Mouse (Mus musculus) left cerebral cortex, postnatal 10 days (tissue): ENCODE measurements around the gene Gm12394. TPM values are rescaled to one million over a fixed set of nuclear protein-coding genes. Genes with fewer than 3 reads are reported as not detected.
"Not testable (repeated sequence)": the region's sequence is repeated elsewhere in the genome, so short reads cannot be mapped to it uniquely, and the experiment has no call there.

Experiments
- DNase-seq, 2 experiments: peaks; one replicate each; pipeline ENCODE4 v3.0.0; 2021 to 2022; ENCODE audit warnings: low spot score in 2 of 2, mixed read lengths in 1 of 2; ENCODE audit errors: extremely low spot score in 1 of 2
- intact Hi-C: fragments of 180-260 bp; cut with DNase I; formaldehyde crosslinking; loops from one replicate; pipeline ENCODE4 v1.15.1; 2025
- total RNA-seq, 2 experiments: library from RNA; stranded (reverse); gene quantifications; 2 replicates each; pipeline ENCODE4 v1.2.3; 2021

Gene Gm12394
- 1 to 10 TPM; 2.4 to 2.5 TPM for total RNA-seq

DNA sequence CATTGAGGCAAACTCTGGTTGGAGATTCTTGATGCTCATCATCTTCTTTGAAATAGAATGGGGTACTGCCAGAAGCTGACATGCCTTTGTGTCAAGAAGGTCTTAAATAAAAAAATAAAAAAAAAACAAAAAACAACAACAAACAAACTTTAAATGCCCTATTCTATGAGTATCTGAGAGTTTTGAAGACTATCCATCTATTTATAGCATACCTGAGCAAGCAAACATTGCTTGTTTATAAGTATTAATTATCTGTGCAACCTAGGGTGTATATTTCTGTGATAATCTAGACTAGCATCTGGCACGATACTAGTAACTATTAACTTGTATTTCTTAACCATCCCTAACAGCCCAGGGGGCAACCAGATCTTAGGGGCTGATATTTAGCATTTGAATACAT is at the start of gene Gm12394:
Gene Gm12394 (minus strand): TSS at position 101 of the 400 bp plus-strand sequence.
- DNase-seq, intact Hi-C loops: not testable (repeated sequence)

DNA sequence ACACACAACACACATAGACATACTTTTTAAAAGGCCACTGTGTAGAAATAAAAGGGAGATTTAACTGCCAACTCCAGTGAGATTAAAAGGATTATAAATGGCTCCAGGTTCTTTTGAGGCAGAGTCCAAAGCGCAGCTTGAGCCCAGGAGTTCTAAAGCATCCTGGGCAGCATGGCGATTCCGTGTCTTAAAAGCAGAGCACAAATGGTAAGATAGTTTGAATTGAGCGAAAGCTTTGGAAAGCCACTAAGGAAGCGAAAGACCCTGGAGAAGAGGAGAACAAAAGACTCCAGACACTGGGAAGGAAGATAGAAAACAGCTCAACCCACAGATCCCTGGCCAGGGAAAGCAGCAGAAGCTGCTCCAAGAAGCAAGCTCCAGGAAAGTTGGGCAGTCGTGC is 48.4 kb upstream of the Gm12394 start:
- DNase-seq: no peak
- intact Hi-C loops: no loop called here

DNA sequence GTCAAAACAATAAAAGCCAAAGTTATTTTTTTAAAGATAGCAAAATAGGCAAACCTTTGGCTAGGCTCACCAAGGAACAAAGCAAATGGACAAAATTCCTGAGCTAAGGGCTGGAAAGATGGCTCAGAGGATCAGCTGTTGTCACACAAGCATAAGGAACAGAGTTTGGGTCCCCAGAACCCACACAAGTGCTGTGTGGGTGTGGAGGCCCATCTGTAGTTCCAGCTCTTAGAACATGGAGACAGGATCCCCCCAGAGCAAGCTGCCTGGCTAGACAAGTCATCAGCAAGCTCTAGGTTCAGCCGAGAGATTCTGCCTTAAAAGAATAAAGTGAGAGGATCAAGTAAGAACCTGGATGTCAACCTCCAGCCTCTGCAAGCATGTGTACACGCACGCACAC is 48.0 kb upstream of the Gm12394 start:
- intact Hi-C loops: no loop called here
- peak in 1 of 2 experiments; percentile 13 for DNase-seq

DNA sequence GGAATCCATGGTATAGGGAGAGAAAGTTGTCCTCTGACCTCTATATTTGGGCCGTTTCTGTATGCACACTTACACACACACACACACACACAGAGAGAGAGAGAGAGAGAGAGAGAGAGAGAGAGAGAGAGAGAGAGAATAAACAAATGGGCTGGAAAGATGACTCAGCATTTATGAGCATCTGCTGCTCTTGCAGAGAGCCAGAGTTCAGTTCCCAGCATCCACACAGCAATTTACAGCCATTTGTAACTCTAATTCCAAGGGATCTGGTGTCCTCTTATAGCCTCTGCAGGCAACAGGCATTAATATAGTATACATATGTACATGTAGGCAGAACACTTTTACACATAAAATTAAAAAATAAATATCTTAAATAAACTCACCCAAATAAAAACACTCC is 47.4 kb upstream of the Gm12394 start:
- intact Hi-C loops: no loop called here
- no peak for DNase-seq

DNA sequence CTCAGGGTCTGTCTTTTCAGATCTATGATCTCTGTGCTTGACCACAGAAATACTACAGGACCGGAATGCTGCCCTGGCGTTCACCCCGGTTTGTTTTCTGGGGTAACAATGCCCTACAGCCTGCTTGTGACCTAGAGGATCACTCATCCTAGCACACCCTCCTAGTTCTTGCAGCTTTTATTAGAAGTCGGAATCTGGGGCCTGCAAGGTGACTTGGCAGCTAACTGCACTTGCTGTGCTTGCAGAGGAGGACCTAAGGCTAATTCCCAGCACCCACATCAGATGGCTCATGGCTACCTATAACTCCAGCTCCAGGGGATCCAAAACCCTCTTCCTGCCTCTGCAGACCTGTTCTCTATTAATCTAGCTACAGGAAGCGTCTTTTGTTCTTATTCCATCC is 46.2 kb upstream of the Gm12394 start:
- no peak for DNase-seq
- intact Hi-C loops: no loop called here

DNA sequence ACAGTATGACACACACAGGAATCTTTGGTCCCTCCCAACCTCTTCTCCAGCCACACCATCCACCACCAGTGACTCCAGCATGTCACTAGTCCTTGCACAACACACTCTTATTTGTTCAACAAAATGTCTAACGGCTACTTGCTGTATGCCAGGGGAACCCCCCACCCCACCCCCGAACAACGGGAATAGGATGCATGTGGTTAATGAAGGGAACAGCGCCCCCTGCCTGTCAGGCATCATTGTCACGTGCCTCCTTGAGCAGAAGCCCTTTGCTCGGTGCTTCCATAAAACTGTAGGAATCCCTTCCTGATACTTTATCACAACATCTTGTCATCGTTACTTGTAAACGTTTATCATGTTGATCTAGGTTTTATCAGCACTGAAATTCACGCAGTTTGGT is 45.6 kb upstream of the Gm12394 start:
- peak in 1 of 2 experiments; percentile 62 for DNase-seq
- intact Hi-C loops: no loop called here

DNA sequence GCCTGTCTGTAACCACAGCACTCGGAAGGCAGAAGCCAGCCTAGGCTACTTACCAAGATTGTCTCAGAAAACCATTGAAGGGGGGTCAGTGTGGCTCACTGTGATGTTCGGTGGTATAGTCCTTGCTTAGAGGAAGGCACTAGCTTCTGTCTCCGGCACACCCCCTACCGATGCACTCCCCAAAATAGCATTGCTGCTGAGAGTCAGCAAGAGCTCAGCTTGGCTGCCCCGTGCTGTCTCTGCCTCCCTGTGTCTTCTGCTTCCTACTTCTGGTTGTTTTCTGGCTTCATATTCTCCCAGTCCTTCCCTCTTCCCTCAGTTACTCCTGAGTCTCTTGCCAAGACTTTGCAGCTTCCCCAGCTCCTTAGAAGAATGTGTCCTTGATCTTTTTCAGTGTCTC is 44.3 kb upstream of the Gm12394 start:
- peak in 1 of 2 experiments; percentile 45 for DNase-seq
- intact Hi-C loops: no loop called here

DNA sequence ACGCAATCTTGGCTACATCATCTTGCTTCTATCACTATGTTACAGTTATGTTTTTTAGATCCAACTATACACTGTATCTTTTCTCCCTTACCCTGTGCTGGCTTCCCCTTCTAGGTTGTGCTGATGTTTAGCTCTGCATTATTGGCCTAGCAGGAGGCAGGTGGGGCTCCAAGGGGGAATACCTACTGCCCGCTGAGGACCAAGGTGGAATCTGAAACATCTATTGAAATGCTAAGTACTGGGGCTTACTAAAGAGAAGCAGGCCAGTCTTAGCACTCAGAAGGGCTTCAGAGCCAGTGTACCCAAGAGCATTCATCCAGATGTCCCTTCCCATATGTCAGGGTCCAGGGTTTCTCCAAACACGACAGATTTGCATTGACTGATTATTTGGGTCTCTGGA is 42.3 kb upstream of the Gm12394 start:
- DNase-seq: no peak
- intact Hi-C loops: no loop called here

DNA sequence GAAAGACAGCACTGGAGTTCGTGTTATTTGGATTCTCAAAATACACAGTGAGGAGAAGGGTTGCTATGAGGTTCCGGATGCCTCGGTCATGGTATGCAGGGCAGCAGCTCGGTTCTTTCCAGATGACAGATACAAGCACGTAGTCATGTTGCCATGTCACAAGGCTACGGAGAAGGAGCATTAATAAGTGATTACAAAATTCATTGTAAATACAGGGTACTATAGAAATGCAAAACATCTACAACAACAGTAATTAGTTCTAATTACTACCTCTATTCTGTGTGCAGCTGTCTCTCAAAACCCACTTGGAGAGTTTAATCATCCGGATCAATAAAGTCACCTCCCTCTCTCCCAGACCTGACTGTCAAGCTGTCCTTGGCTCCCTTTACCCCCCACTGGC is 38.5 kb upstream of the Gm12394 start:
- intact Hi-C loops: no loop called here
- DNase-seq: no peak

DNA sequence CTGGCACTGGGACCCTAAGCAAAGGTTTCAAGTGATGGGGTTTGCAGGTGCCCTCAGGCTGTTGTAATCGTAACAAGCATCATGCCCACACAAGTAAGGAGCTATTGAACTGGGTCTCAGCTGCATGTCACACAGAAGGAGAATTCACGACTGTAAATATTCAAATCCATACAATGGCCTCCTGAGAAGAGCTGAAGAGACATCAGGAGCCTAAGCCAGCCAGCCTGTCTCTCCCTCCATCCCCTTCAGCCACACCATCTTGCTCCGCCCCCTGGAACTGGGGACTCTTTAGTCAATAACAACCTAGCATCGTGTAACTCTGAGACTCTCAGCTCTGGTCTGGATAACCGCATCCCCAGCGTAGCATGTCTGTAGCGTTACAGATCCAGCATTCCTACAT is 34.6 kb upstream of the Gm12394 start:
- intact Hi-C loops: no loop called here
- no peak for DNase-seq

DNA sequence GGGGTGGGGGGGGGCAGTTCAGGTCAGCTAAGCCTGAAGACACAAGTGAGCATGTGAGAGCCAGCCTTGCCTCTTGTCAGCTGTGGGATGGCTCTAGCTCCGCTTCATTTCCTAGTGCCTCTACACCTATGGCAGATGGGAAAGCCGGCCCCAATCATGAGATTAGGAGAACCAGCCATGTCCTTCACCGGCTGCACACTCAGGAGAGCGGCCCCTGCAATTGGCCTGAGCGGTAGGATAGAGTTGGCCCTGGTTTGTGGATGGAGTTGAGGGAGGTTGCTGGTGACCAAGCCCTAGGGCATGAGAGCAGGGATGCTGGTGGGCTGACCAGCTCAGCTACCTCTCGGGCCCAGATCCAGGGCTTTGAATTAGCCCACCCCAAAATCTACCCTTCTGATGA is 32.2 kb upstream of the Gm12394 start:
- intact Hi-C loops: loop anchor here (2.0 kb wide), 1 partner anchor 34 kb away; no protein-coding TSS in a partner anchor
- no peak for DNase-seq

DNA sequence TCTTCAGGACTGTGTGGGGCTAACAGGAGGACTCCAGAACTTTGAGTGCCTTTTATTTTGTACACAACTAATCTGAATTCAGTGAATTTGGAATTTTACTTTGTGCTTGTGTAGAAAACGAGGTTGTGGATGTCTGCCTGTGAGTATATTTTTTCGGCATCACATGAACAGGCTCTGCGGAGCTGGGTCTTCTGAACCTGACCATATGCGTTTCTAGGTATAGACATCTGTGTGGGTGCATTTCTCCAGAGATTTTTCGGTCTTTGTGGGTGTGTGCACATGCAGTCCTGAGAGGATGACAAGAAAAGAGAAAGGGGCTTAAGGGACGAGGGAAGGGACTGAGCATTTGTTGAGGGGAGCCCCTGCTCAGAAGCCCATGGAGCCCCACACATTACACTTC is 30.4 kb upstream of the Gm12394 start:
- intact Hi-C loops: no loop called here
- peak in 1 of 2 experiments; percentile 20 for DNase-seq

DNA sequence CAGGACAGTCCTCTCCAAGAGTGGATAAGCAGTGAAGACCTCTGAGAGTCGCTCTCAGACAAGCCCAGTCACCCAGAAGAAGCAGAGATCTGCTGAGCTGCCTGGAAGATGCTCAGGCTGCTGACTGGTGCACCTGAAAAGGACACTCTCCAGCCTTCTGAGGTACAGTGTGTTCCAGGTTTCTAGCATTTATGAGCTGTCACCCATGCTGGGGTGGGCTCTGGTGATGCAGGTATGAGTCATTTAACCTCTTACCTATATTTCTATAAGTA is 24.0 kb upstream of the Gm12394 start:
- no peak for DNase-seq
- intact Hi-C loops: no loop called here

DNA sequence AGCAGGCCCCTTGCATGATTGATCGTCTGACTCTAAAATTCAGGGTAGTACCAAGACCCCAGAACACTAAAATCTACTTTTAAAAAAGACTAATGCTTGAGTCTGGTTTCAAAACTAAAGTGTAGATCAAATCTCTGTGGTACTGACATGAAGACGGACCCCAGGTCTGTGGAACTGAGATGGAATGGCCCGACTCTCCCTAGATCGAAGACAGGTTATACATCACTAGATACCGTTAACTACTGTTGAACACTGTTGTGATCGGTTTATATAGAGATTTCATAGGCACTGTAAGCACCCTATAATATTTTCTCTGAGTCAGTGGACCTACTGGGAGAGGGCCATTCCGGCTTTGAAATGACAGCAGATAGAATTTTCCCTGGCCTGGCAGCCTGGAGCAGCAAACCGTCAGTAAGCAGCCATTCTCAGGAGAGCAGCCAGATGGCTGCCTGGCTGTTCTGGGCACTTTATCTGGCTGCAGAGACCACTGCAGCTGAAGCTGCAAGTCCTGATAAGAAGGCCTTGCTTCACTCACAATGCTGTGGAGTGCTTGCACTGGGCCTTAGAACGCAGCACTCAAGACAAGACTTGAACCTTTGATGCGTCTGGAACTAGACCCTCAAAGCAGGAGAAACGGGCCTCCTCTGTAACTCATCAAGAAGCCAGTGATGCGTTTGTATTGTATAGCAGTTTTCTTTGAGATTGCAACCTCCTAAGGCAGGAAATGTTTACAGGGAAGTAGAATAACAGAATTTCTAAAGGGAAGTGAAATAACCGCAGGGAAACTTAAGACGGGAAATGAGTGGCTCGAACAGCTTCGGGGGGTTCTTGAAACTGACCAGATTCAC is 23.5 kb upstream of the Gm12394 start:
- intact Hi-C loops: loop anchor here (5.0 kb wide), 1 partner anchor 72 kb away; no protein-coding TSS in a partner anchor
- DNase-seq: no peak

DNA sequence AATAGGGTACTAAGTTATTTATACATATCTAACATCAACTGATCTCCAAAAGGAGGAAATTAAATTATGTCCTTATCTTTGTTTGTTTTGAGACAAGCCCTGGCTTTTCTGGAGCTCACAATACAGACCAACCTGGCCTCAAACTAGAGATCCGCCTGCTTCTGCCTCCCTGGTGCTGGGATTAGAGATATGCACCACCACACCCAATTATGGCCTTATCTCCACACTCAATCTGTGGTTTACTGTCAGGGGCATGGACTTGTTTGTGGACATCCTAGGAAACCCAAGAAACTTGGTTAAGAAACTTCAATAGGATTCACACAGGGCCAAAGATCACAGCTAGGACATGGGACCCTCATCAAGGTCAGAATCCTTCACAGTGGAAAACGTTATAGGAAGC is 21.1 kb upstream of the Gm12394 start:
- intact Hi-C loops: loop anchor here (5.0 kb wide), 1 partner anchor 75 kb away; no protein-coding TSS in a partner anchor
- no peak for DNase-seq

DNA sequence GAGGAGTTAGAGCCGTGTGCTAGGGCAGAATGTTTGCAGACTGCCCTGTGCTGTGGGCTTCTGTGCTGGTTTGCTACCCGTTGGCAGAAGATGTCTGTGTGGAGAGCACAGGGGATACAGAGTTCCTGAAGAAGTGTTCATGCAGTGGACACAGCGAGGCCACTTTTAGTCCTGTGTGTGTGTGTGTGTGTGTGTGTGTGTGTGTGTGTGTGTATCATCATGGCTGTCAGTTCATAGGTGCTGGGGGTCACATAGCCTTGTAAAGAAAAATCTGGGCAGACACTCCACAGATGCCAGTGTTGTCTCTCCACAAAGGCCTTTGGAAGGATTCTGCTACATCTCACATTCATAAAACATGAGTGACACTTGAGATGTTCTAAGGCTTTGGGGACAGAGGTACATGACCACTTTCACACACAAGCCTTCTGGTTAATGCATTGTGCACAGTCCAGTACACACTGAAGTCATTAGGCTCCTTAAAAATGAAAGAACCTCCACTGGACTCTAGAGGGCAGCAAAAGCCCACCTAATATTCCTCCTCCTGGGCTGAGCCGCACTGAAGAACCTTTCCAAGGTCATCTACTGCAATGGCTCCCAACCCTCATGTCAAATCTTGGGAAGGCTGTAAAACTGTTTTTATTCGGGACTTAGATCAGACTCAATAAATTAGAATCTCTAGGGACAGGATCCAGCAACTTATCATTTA is 20.2 kb upstream of the Gm12394 start:
- peak in 1 of 2 experiments; percentile 37 for DNase-seq
- intact Hi-C loops: loop anchor here (5.0 kb wide), 1 partner anchor 76 kb away; no protein-coding TSS in a partner anchor

DNA sequence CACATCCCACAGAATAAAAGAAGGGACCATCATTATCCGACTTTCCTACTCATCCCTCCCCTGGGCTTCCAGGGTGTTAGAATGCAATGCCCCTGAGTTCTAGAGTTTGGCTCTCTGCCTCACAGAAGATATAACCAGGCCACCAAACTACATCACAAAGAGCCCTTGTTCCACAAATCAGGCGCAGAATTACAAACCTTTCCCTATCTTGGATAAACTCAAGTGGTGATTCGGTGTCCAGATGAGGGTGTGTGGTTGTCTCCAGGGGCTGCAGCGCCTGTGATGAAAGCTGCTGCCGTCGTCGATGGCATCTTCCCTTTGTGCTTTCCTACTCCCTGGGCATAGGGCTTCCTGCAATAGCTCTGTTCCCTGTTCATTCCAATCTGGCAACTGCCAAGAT is 17.6 kb upstream of the Gm12394 start, which contains the start of gene Fam205c:
Gene Fam205c (minus strand): TSS at position 101 of the 400 bp plus-strand sequence.
- no peak for DNase-seq
- intact Hi-C loops: no loop called here

DNA sequence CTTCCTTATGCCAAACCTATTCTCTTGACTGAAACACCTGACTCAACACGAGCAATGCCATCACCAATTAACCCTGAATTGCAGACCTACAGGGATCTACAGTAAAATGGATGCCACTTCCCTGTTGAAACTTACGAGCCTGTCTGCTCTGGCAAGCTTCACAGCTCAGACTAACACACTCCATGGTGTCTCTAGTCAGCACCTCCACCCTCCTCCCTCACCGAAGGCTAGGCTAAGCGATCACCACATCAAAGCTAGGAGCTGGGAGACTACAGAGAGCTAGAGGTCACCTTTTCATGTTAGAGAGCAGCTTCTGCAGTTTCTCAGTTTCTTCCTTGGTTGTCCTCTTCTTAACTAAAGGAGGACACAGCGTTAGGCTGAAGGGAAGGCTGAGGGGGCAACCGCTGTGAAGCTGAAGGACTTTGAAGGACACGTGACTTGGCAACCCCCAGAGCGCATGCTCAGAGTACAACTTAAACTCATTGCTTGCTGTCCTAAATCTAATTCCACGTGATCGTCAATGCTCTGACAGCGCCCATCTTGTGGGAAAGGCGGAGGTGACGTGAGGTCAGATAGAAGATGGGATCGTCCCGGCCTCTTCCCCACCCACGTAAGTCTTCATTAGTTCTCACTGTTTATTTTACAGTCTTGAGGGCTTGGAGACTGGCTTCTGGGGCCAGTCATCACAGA is 16.3 kb upstream of the Gm12394 start:
- no peak for DNase-seq
- intact Hi-C loops: no loop called here

DNA sequence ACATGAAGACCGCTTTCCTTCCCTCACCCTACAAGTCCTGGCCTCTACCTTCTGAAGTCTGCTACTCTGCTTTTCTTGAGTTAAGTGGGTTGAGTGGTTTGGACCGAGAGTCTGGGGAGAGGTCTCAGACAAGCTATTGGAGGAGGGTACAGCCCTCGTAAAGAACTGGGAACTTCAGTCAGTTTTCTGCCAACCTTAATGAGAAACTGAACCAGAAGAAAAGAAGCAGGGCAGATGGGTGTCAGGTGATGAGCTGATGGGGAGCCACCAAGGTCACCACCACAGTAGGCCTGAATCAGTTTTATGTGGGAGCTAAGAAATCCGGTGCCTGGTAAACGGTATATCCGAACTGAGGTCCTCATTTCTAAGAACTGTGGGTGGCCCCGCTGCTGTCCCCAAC is 15.6 kb upstream of the Gm12394 start:
- DNase-seq: no peak
- intact Hi-C loops: no loop called here

DNA sequence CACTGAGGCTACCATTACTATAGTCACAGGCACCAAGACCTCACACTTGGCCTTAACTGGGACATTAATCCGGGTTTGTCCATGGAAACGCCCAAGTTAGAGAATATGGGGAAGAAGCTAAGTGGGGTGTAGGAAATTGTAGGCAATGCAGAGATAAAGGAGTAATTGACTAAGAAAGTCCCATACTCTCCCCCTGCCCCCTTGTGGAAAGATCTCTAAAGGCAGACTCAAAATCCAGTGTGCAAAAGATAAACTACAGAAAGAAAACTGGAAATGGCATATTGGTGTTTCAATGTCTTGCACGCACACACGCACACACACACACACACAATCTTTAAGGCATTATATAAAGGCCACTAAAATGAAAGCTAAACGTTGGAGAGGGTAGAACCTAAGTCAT is 14.2 kb upstream of the Gm12394 start:
- intact Hi-C loops: no loop called here
- DNase-seq: no peak
